Mouse (Mus musculus) stomach, embryonic 14.5 days (tissue): ENCODE data around the gene 5730522E02Rik. TPM values are rescaled to one million over a fixed set of nuclear protein-coding genes. Genes with fewer than 3 reads are reported as not detected.

Source experiments
- ATAC-seq: fragments of 200-750 bp; cut with Nextera tagmentation; 2 replicates; pipeline ENCODE4 v1.8.0; 2017; ENCODE audit warnings: low read depth, moderate TSS enrichment; ENCODE audit not compliant: insufficient number of reproducible peaks, insufficient read depth, low FRiP score
- H3K27ac ChIP-seq: fragments of 300-500 bp; sonication (generic); 2 replicates; pipeline ENCODE4 v1.5.1; 2014; ENCODE audit warnings: mild to moderate bottlenecking, low read length, moderate library complexity, mixed read lengths
- H3K27me3 ChIP-seq: fragments of 300-500 bp; sonication (generic); 2 replicates; pipeline ENCODE4 v1.6.1; 2014; ENCODE audit warnings: low read length, control low read depth, mixed read lengths; ENCODE audit not compliant: control insufficient read depth, insufficient read depth
- H3K36me3 ChIP-seq: fragments of 300-500 bp; sonication (generic); 2 replicates; pipeline ENCODE4 v1.6.1; 2014; ENCODE audit warnings: mild to moderate bottlenecking, control low read depth, low read length, moderate library complexity, mixed read lengths; ENCODE audit not compliant: control insufficient read depth, insufficient read depth
- H3K4me1 ChIP-seq: fragments of 300-500 bp; sonication (generic); 2 replicates; pipeline ENCODE4 v1.6.1; 2014; ENCODE audit warnings: low read length, control low read depth, mixed read lengths; ENCODE audit not compliant: control insufficient read depth, insufficient read depth
- H3K4me2 ChIP-seq: fragments of 300-500 bp; sonication (generic); replicated peaks from 2 replicates; pipeline ENCODE4 v1.6.1; 2014; ENCODE audit warnings: low read depth, low read length, control low read depth
- H3K4me3 ChIP-seq: fragments of 300-500 bp; sonication (generic); 2 replicates; pipeline ENCODE4 v1.5.1; 2014; ENCODE audit warnings: low read depth, low read length, control low read depth
- H3K9ac ChIP-seq: fragments of 300-500 bp; sonication (generic); replicated peaks from 2 replicates; pipeline ENCODE4 v1.6.1; 2014; ENCODE audit warnings: low read depth, mild to moderate bottlenecking, control low read depth, low read length, moderate library complexity, mixed read lengths
- H3K9me3 ChIP-seq: fragments of 300-500 bp; sonication (generic); 2 replicates; pipeline ENCODE4 v1.6.1; 2016; ENCODE audit warnings: low read depth, low read length, control low read depth; ENCODE audit not compliant: control insufficient read depth
- WGBS: fragments of 180-500 bp; shearing (Covaris S2); extraction: QIAGEN DNeasy Blood & Tissue Kit; methylation state at CpG from one replicate; pipeline ENCODE4 v1.1.7; 2014; 5-methylcytosine and 5-hydroxymethylcytosine counted together
- polyA plus RNA-seq: library from polyadenylated mRNA; unstranded; fragments of >200 nt; fragmentation: Nextera tagmentation; extraction: Ambion mirVana; gene quantifications from 2 replicates; pipeline ENCODE4 v1.2.1, GENCODE M21; 2014

The 5730522E02Rik gene
- polyA plus RNA-seq, 1 experiment from 2014 or later = 6.5 TPM

GRCm38 (mm10) chr11:26086679-26087078 lies 123.9 kb downstream of the 5730522E02Rik start:
- H3K4me1 ChIP-seq = 0 out of 2 replicates have a peak, but pooled peaks cover 3% of the 10 kb centered on the region
- H3K27me3 ChIP-seq = no peaks in the 10 kb centered on the region
- no peaks in the 10 kb centered on the region for H3K9me3 ChIP-seq
- no peak overlapping the region for H3K4me3 ChIP-seq
- no peak overlapping the region for H3K9ac ChIP-seq
- 85% methylated on average over 7 of the region's 7 CpGs for WGBS
- no peak overlapping the region for H3K27ac ChIP-seq
- no peaks in the 10 kb centered on the region for H3K36me3 ChIP-seq
- no peak overlapping the region for H3K4me2 ChIP-seq
- ATAC-seq = no peak

- H3K4me1 ChIP-seq = 0 out of 2 replicates have a peak, but pooled peaks cover 3% of the 10 kb centered on the region
- no peak for ATAC-seq
- 27% methylated on average over 6 of the region's 6 CpGs for WGBS
Measured at GRCm38 (mm10) chr11:26085380-26086035, 125.1 kb downstream of the 5730522E02Rik start.

GRCm38 (mm10) chr11:26076335-26076734 lies 134.2 kb downstream of the 5730522E02Rik start:
- ATAC-seq = no peak
- Histone ChIP-seq H3K9me3 (no peaks in the 10 kb centered on the region), H3K27me3 (no peaks in the 10 kb centered on the region), H3K36me3 (no peaks in the 10 kb centered on the region), H3K4me3 (no peak overlapping the region), H3K27ac (no peak overlapping the region), H3K4me1 (no peaks in the 10 kb centered on the region), H3K4me2 (no peak overlapping the region), H3K9ac (no peak overlapping the region)
- 62% methylated on average over 2 of the region's 2 CpGs for WGBS

More at GRCm38 (mm10) chr11:26085380-26086035, 125.1 kb downstream of the 5730522E02Rik start:
- no peak overlapping the region for H3K27ac ChIP-seq
- no peaks in the 10 kb centered on the region for H3K36me3 ChIP-seq
- no peaks in the 10 kb centered on the region for H3K27me3 ChIP-seq
- no peak overlapping the region for H3K9ac ChIP-seq
- no peaks in the 10 kb centered on the region for H3K9me3 ChIP-seq
- no peak overlapping the region for H3K4me3 ChIP-seq
- no peak overlapping the region for H3K4me2 ChIP-seq

- WGBS = 85% methylated on average over 6 of the region's 6 CpGs
- Histone ChIP-seq H3K36me3 (no peaks in the 10 kb centered on the region), H3K27me3 (no peaks in the 10 kb centered on the region), H3K4me2 (no peak overlapping the region), H3K9me3 (no peaks in the 10 kb centered on the region), H3K4me1 (no peaks in the 10 kb centered on the region), H3K4me3 (no peak overlapping the region), H3K9ac (no peak overlapping the region), H3K27ac (no peak overlapping the region)
- no peak for ATAC-seq
Measured at GRCm38 (mm10) chr11:26075536-26075935, 135.0 kb downstream of the 5730522E02Rik start.

GRCm38 (mm10) chr11:26073638-26074294 lies 136.8 kb downstream of the 5730522E02Rik start:
- H3K4me1 ChIP-seq = no peaks in the 10 kb centered on the region
- no peak overlapping the region for H3K9ac ChIP-seq
- 47% methylated on average over 8 of the region's 8 CpGs for WGBS
- no peak overlapping the region for H3K27ac ChIP-seq
- no peak overlapping the region for H3K4me3 ChIP-seq
- H3K27me3 ChIP-seq = no peaks in the 10 kb centered on the region
- no peaks in the 10 kb centered on the region for H3K36me3 ChIP-seq
- ATAC-seq = no peak
- H3K9me3 ChIP-seq = no peaks in the 10 kb centered on the region
- no peak overlapping the region for H3K4me2 ChIP-seq

GRCm38 (mm10) chr11:26072101-26072500 lies 138.5 kb downstream of the 5730522E02Rik start:
- no peaks in the 10 kb centered on the region for H3K27me3 ChIP-seq
- H3K4me3 ChIP-seq = no peak overlapping the region
- H3K36me3 ChIP-seq = no peaks in the 10 kb centered on the region
- H3K9ac ChIP-seq = no peak overlapping the region
- H3K4me2 ChIP-seq = no peak overlapping the region
- 44% methylated on average over 4 of the region's 4 CpGs for WGBS
- no peaks in the 10 kb centered on the region for H3K9me3 ChIP-seq
- no peaks in the 10 kb centered on the region for H3K4me1 ChIP-seq
- no peak for ATAC-seq
- no peak overlapping the region for H3K27ac ChIP-seq

GRCm38 (mm10) chr11:26063252-26063651 lies 147.3 kb downstream of the 5730522E02Rik start:
- Histone ChIP-seq H3K9me3 (no peaks in the 10 kb centered on the region), H3K4me2 (no peak overlapping the region), H3K4me1 (no peaks in the 10 kb centered on the region), H3K27me3 (no peaks in the 10 kb centered on the region), H3K36me3 (no peaks in the 10 kb centered on the region), H3K27ac (no peak overlapping the region), H3K4me3 (no peak overlapping the region), H3K9ac (no peak overlapping the region)
- ATAC-seq = no peak
- 53% methylated on average over 2 of the region's 2 CpGs for WGBS

- 78% methylated on average over 8 of the region's 8 CpGs for WGBS
- no peaks in the 10 kb centered on the region for H3K36me3 ChIP-seq
- no peak overlapping the region for H3K4me2 ChIP-seq
- H3K9me3 ChIP-seq = no peaks in the 10 kb centered on the region
- H3K4me1 ChIP-seq = no peaks in the 10 kb centered on the region
- no peak for ATAC-seq
- no peaks in the 10 kb centered on the region for H3K27me3 ChIP-seq
- H3K9ac ChIP-seq = no peak overlapping the region
- H3K4me3 ChIP-seq = no peak overlapping the region
- no peak overlapping the region for H3K27ac ChIP-seq
Measured at GRCm38 (mm10) chr11:26061471-26062137, 149.0 kb downstream of the 5730522E02Rik start.
